Mouse (Mus musculus) midbrain, embryonic 14.5 days (tissue): ENCODE measurements around the gene Gm49358. TPM values are rescaled to one million over a fixed set of nuclear protein-coding genes. Genes with fewer than 3 reads are reported as not detected.

ENCODE experiments used
- ATAC-seq: fragments of 200-750 bp; cut with Nextera tagmentation; 2 replicates; pipeline ENCODE4 v1.8.0; 2017; ENCODE audit warnings: moderate number of reproducible peaks, moderate library complexity; ENCODE audit not compliant: low FRiP score, low TSS enrichment
- DNase-seq: peaks from one replicate; pipeline ENCODE4 v3.0.0-alpha.2; 2015
- H3K27ac ChIP-seq: fragments of 300-500 bp; sonication (generic); replicated peaks from 2 replicates; pipeline ENCODE4 v1.5.1; 2014; ENCODE audit warnings: mild to moderate bottlenecking, low read depth, low read length, moderate library complexity
- H3K27me3 ChIP-seq: fragments of 300-500 bp; sonication (generic); 2 replicates; pipeline ENCODE4 v1.6.1; 2014; ENCODE audit warnings: low read length, control low read depth, mixed read lengths; ENCODE audit not compliant: control insufficient read depth, insufficient read depth
- H3K36me3 ChIP-seq: fragments of 300-500 bp; sonication (generic); 2 replicates; pipeline ENCODE4 v1.6.1; 2014; ENCODE audit warnings: low read length, control low read depth; ENCODE audit not compliant: control insufficient read depth, insufficient read depth
- H3K4me1 ChIP-seq: fragments of 300-500 bp; sonication (generic); 2 replicates; pipeline ENCODE4 v1.6.1; 2014; ENCODE audit warnings: mild to moderate bottlenecking, antibody characterized with exemption, low read length, control low read depth; ENCODE audit not compliant: control insufficient read depth, insufficient read depth
- H3K4me2 ChIP-seq: fragments of 300-500 bp; sonication (generic); 2 replicates; pipeline ENCODE4 v1.6.1; 2014; ENCODE audit warnings: mild to moderate bottlenecking, low read length, moderate library complexity
- H3K4me3 ChIP-seq: fragments of 300-500 bp; sonication (generic); replicated peaks from 2 replicates; pipeline ENCODE4 v1.5.1; 2014; ENCODE audit warnings: low read depth, low read length
- H3K9ac ChIP-seq: fragments of 300-500 bp; sonication (generic); replicated peaks from 2 replicates; pipeline ENCODE4 v1.6.1; 2014; ENCODE audit warnings: mild to moderate bottlenecking, low read length, moderate library complexity
- H3K9me3 ChIP-seq: fragments of 300-500 bp; sonication (generic); 2 replicates; pipeline ENCODE4 v1.6.1; 2016; ENCODE audit warnings: low read length, control low read depth, mixed read lengths; ENCODE audit not compliant: control insufficient read depth
- WGBS: fragments of 180-500 bp; shearing (Covaris S2); extraction: QIAGEN DNeasy Blood & Tissue Kit; methylation state at CpG from one replicate; pipeline ENCODE4 v1.1.7; 2014; 5-methylcytosine and 5-hydroxymethylcytosine counted together
- polyA plus RNA-seq: library from polyadenylated mRNA; unstranded; fragments of >200 nt; fragmentation: Nextera tagmentation; extraction: Ambion mirVana; gene quantifications from 2 replicates; pipeline ENCODE4 v1.2.1, GENCODE M21; 2014

Gene Gm49358
- polyA plus RNA-seq, 1 experiment from 2014 or later, result 0.87 TPM

DNA sequence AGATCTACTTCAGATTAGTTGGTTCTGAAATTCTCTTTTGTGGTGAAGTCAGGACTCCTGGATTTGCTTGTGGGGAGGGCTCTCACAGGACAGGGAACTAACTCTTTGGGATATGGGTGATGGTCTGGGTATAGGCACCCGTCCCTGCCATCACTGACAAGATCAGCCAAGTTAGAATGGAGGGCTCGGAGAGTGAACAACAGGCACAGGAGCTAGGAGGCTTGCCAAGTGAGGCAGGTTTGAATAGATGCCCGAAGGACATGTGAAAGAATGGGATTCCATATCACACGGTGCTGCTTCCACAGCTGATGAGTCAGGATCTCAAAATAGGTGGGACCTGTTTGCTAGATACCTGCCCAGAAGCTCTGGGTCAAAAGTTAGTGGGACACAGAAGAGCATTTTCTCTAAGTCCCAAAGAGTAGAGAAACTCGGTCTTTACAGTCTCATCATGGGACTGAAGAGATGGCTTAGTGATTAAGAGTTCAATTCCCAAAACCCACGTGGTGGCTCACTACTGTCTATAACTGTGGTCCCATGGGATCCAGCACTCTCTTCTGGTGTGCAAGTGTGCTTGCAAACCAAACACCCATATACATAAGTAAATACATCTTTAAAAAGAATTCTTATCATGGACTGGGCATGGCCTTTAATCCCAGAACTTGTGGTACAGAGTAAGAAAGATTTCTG lies 7.8 kb upstream of the Gm49358 start:
- H3K27me3 ChIP-seq, result no peaks in the 10 kb centered on the region
- H3K4me1 ChIP-seq, result no peaks in the 10 kb centered on the region
- 84% methylated on average over 6 of the region's 6 CpGs for whole genome bisulfite sequencing
- no peak overlapping the region for H3K4me2 ChIP-seq
- no peak overlapping the region for H3K27ac ChIP-seq
- H3K4me3 ChIP-seq, result no peak overlapping the region
- ATAC-seq (no peak), DNase-seq (no peak)
- H3K9me3 ChIP-seq, result no peaks in the 10 kb centered on the region
- H3K9ac ChIP-seq, result no peak overlapping the region
- no peaks in the 10 kb centered on the region for H3K36me3 ChIP-seq

DNA sequence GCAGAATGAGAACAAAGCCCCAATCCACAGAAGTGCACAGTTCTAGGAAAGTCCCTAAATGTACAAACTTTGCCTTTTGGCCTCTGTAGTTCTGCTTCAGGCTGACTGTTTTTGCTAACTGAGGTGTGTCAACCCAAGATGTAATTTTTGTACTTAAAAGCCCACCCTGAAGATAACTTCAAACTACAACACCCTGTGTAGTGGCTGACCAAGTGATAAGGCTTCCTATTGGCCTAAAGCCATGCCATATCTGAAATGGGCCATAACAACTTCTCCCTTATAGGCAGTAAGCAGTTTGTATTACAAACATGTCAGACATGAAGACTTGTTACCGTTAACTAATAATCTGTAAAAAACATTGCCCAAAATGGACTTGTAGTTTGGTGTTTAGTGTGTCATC lies 6.0 kb upstream of the Gm49358 start:
- WGBS, result 100% methylated on average over 1 of the region's 1 CpGs

DNA sequence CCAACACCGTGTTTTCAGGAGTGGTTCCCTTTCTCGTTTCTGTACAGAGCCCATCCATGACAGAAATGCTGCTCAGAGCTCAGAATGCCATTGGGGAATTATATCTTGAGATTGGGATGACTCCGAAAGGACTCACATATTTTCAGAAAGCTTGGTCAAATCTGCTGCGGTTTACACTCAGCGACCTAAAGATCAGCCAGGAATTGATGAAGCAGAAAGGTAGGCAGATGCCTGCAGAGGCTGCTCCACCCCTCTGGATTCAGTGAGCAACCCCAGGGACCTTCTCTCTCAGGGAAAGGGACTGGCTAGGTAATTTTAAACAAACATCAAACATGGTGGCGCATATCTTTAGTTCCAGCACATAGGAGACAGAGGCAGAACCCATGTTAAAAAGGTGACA lies 5.6 kb upstream of the Gm49358 start:
- WGBS, result 88% methylated on average over 6 of the region's 6 CpGs
- H3K9me3 ChIP-seq, result no peaks in the 10 kb centered on the region
- H3K9ac ChIP-seq, result no peak overlapping the region
- H3K27ac ChIP-seq, result no peak overlapping the region
- no peaks in the 10 kb centered on the region for H3K36me3 ChIP-seq
- H3K27me3 ChIP-seq, result no peaks in the 10 kb centered on the region
- H3K4me1 ChIP-seq, result 0 out of 2 replicates have a peak, but pooled peaks cover 4% of the 10 kb centered on the region
- no peak overlapping the region for H3K4me3 ChIP-seq
- H3K4me2 ChIP-seq, result no peak overlapping the region
- ATAC-seq (no peak), DNase-seq (no peak)

More for the DNA sequence above, 6.0 kb upstream of the Gm49358 start:
- H3K4me2 ChIP-seq, result no peak overlapping the region
- no peak for ATAC-seq
- no peak overlapping the region for H3K4me3 ChIP-seq
- H3K27me3 ChIP-seq, result no peaks in the 10 kb centered on the region
- H3K4me1 ChIP-seq, result 0 out of 2 replicates have a peak, but pooled peaks cover 4% of the 10 kb centered on the region
- H3K36me3 ChIP-seq, result no peaks in the 10 kb centered on the region
- H3K9me3 ChIP-seq, result no peaks in the 10 kb centered on the region
- no peak for DNase-seq
- H3K27ac ChIP-seq, result no peak overlapping the region
- no peak overlapping the region for H3K9ac ChIP-seq

DNA sequence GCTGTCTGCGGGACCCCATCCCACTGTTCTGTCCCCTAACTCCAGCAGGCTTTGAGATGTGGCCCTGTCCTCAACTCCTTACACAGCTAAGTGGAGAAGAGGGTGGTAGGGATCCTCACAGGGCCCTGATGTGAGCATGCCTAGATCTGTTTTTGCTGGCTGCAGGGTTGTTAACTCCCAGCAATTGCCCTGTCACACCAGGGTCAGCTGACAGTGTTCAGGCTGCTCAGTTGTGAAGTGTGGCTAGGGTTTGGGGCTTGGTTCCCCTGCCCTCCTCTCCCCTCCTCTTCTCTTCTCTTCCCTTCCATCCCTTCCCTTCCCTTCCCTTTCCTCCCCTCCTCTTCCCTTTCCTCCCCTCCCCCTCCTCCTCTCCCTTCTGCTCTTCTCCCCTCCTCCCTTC lies 2.5 kb upstream of the Gm49358 start:
- H3K36me3 ChIP-seq, result no peaks in the 10 kb centered on the region
- no peaks in the 10 kb centered on the region for H3K27me3 ChIP-seq
- H3K9me3 ChIP-seq, result no peaks in the 10 kb centered on the region
- ATAC-seq (no peak; the same call in 1 of the 2 replicates), DNase-seq (no peak)
- H3K4me2 ChIP-seq, result no peak overlapping the region
- H3K4me3 ChIP-seq, result no peak overlapping the region
- H3K9ac ChIP-seq, result no peak overlapping the region
- WGBS, result 90% methylated on average over 1 of the region's 1 CpGs
- H3K4me1 ChIP-seq, result 0 out of 2 replicates have a peak, but pooled peaks cover 4% of the 10 kb centered on the region
- 0 out of 2 replicates have a peak overlapping the region, but pooled peaks have one; percentile 13 for H3K27ac ChIP-seq

DNA sequence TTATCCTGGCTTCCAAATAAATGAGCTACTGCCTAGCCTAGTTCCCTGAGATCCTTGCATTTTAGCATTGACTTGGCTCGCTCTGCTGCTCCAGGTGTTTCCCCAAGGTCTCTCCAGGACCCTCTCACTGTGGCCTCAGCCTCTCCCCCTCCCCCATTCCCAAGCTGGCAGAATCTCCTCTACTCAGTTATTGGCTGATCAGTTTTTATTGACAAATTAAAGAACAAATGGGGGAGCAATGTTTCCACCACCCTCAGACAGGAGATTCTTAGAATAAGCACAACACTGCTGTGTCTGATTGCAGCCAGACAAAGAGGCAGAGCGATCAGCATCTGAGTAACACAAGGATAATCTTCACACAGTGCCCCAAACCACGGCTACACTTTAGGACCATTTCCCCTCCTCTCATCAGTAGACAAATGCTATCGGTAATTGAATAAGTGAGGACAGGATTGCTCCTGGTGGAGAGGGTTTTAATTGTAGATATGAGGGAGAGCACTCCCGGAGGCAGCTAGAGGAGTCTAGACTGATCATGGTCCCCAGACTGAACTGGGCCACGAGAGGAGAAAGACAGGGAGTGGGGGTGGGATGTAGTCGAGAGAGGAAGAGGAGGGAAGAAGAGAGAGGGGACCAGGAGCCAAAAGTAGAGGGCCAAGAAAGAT lies 1.9 kb upstream of the Gm49358 start:
- 51% methylated on average over 7 of the region's 7 CpGs for WGBS
- peak; percentile 54 for DNase-seq

DNA sequence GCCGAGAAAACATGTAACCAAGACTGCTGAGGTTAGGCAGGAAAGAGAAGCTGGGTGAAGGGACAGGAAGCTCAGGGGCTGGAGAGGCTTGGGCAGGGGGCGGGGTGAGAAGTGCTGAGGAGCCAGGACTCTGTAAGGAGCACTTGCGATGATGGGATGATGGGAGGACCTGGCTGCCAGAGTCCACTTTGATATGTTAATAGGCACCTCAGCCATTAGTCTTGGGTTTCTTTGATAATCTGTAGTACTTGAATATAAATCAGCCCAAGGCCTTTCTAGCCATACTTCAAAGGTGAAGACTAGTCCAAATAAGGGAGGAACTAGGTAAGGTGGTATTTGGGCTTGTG lies 1.4 kb upstream of the Gm49358 start:
- Histone ChIP-seq H3K4me1 (0 out of 2 replicates have a peak, but pooled peaks cover 4% of the 10 kb centered on the region), H3K9ac (no peak overlapping the region), H3K27me3 (no peaks in the 10 kb centered on the region), H3K4me2 (no peak overlapping the region), H3K9me3 (no peaks in the 10 kb centered on the region), H3K36me3 (no peaks in the 10 kb centered on the region), H3K27ac (peak overlapping the region; percentile 61), H3K4me3 (no peak overlapping the region)
- ATAC-seq (peak; percentile 44; the same call in 1 of the 2 replicates), DNase-seq (no peak)
- WGBS, result 71% methylated on average over 3 of the region's 3 CpGs

More for the DNA sequence above, 1.9 kb upstream of the Gm49358 start:
- ATAC-seq, result peak; percentile 60; the same call in 1 of the 2 replicates
- no peak overlapping the region for H3K4me3 ChIP-seq
- no peaks in the 10 kb centered on the region for H3K9me3 ChIP-seq
- no peak overlapping the region for H3K4me2 ChIP-seq
- H3K36me3 ChIP-seq, result no peaks in the 10 kb centered on the region
- H3K27me3 ChIP-seq, result no peaks in the 10 kb centered on the region
- no peak overlapping the region; the same call in 1 of the 2 replicates for H3K9ac ChIP-seq
- H3K4me1 ChIP-seq, result 0 out of 2 replicates have a peak, but pooled peaks cover 4% of the 10 kb centered on the region
- peak overlapping the region; percentile 61 for H3K27ac ChIP-seq

DNA sequence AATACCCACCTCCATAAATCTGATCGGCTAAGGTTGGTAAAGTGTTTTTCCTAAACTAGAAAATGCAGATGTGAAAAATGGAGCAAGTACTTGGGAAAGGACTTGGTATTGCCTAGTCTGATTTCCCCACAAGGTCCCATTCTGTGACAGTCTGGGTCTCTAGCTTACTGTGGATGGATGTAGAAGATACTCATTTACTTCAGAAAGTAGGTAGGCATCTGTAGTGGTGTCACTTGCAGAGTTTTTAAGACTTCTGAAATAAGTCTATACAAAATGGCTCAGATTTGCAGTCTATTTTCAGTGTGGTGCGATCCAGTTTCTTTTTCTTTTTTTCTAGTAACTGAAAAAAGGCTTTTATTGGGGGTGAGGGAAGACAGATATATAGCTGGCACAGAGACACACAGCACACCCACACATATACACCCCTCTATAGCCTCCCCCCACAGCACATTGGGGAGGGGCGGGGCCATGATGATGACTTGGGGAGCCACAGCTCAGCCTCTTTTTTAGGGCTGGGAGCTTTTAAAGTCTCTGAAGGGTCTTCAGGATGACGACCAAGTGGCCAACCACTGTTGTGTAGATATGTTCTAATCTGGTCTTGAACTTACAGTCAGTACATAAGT lies 1.7 kb downstream of the Gm49358 start:
- no peaks in the 10 kb centered on the region for H3K36me3 ChIP-seq

DNA sequence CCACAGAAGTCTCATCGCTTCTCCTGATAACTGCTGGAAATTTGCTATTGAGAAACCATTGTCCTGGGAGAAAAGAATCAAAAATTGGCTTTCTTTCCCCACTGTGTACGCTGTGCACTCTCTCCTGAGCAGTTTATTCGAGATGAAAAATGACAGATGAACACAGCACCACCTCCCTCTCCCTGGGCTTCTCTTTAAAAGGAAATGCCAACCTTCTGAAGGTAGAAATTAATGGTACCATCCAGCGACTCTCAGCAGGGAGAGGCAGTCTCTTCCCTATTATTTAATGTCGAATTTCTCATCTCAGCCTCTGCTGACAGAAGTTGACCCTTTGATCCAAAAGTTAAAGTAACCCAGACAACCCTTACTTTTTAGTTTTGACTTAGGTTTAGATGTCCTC lies 5.4 kb downstream of the Gm49358 start:
- Histone ChIP-seq H3K27me3 (no peaks in the 10 kb centered on the region), H3K4me3 (no peak overlapping the region), H3K9ac (no peak overlapping the region), H3K4me2 (no peak overlapping the region), H3K36me3 (no peaks in the 10 kb centered on the region), H3K4me1 (peaks cover 13% of the 10 kb centered on the region), H3K27ac (peak overlapping the region; percentile 60), H3K9me3 (no peaks in the 10 kb centered on the region)
- 70% methylated on average over 5 of the region's 5 CpGs for WGBS
- ATAC-seq (no peak), DNase-seq (no peak)

More for the DNA sequence above, 1.7 kb downstream of the Gm49358 start:
- no peaks in the 10 kb centered on the region for H3K9me3 ChIP-seq
- ATAC-seq (no peak), DNase-seq (no peak)
- H3K4me2 ChIP-seq, result no peak overlapping the region
- no peak overlapping the region for H3K9ac ChIP-seq
- no peak overlapping the region for H3K4me3 ChIP-seq
- no peaks in the 10 kb centered on the region for H3K27me3 ChIP-seq
- no peak overlapping the region for H3K27ac ChIP-seq
- H3K4me1 ChIP-seq, result peaks cover 18% of the 10 kb centered on the region
- WGBS, result 96% methylated on average over 4 of the region's 4 CpGs
